Mouse (Mus musculus) spleen, postnatal 10 days (tissue): Measurements from ENCODE around the gene Dab1.

Source experiments
- DNase-seq, 2 experiments: peaks; one replicate each; pipeline ENCODE4 v3.0.0; 2021 to 2022; ENCODE audit warnings: low spot score in 2 of 2

Dab1 gene

DNA sequence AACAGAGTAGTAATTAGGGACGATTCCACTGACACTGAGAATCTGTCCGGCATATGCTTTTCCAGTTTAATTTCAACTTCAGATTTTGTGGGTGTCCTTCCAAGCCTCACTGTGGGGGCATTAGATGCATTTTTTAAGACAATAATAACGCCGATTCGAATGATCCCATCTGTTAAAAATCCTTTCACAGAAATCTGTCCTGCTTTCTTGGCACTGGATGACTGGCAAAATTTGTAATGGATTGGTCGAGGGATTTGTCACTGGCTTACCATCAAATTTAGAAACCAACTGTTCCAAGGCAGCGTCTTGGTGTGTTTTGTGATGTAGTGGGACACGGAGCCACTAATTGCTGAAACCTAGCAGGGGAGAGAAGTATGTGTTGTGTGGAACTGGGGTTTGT is 638.6 kb downstream of the Dab1 start:
- no peak for DNase-seq

DNA sequence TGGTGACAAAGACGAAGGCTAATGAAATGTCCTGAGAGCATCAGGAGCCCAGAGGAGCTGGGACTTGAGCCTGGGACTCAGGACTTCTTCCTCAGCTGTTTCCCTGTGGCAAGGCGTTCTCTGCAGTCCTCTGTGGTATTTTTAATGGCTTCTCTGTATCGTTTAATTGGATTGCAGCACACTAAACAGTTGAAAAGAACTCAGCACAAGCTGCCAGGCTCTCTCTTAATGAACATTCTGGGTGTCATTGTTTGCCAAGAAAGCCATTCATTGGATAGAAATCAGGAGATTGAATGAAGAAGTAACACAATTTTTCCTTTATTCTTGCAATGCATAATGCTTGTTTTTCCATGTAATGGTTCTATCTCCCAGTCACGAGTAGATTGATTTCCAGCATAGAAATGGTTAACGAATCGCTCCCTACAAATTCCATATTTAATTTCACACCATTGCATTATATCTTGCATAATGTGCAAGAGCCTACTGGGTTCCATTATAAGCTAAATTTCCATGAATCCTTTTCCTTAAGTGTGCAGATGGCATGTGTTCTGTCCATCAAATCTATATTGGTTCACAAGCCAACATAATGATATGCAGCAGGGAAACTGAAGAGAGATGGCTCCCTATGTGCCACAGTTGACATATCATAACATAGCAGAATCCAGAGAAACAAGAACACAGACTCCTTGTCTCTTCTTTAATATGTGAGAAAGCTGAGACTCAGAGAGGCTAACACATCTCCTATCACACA is 650.4 kb downstream of the Dab1 start:
- DNase-seq: no peak

- no peak for DNase-seq
Observed at GRCm38 (mm10) chr4:104270173-104270557, 651.0 kb downstream of the Dab1 start.

DNA sequence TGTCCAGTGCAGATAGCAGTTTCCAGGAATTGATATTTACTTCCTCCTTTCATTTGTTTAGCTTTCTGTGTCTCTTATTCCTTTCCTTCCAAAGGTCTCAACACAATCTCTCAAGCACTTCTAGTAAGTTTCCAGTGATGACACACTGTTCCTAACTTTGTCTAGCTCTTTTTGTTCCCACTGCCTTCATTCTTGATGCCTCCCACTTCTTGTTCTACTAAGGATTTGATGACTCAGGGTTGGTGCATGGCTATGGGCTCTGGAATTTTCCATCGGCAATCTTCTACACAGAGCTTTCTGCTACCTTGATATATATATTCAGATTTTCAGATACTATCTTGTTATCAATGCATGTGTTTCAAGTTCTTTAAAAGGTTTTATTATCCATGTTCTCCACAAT is 656.1 kb downstream of the Dab1 start:
- DNase-seq: no peak

- DNase-seq: no peak
Observed at GRCm38 (mm10) chr4:104276916-104277315, 657.8 kb downstream of the Dab1 start.

- DNase-seq: no peak
Observed at GRCm38 (mm10) chr4:104281518-104281917, 662.4 kb downstream of the Dab1 start.

DNA sequence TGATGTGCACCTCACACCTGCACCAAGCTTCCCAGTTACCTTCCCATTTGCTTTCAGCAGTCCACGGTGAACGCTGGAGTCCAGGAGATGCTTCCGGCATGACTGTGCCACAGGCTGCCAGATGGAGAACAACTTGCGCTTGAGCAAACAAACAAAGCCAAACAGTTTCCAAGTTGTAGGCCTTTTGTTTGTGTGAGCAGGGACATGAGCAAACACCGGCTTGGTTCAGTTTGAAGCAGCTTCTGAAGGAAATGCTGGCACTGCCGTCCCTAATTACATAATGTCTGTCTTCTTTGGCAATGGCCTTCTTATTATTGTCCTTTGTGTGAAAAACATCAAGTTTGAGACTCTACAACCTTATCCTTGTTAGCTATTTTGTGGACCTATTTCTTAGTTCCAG is 664.7 kb downstream of the Dab1 start:
- DNase-seq: no peak

DNA sequence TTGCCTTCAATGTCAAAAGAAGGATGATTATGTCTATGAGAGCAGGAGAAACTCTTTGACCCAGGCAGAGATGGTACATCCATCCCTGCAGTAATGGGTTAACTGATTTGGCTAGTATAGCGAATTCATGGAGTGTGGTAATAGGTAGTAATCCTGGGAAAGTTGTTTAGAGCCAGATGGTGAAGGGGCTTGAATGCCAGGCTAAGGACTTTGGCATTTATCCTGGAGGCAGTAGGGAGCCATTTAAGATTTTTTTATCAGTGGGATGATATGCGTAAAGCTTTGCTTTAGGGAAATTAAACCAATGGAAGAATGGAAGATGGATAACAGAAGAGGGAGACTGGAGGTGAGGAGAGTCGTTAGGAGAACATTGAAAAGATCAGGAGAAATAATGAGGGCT is 669.2 kb downstream of the Dab1 start:
- no peak for DNase-seq

GRCm38 (mm10) chr4:104301764-104302163 is 682.6 kb downstream of the Dab1 start:
- no peak for DNase-seq

DNA sequence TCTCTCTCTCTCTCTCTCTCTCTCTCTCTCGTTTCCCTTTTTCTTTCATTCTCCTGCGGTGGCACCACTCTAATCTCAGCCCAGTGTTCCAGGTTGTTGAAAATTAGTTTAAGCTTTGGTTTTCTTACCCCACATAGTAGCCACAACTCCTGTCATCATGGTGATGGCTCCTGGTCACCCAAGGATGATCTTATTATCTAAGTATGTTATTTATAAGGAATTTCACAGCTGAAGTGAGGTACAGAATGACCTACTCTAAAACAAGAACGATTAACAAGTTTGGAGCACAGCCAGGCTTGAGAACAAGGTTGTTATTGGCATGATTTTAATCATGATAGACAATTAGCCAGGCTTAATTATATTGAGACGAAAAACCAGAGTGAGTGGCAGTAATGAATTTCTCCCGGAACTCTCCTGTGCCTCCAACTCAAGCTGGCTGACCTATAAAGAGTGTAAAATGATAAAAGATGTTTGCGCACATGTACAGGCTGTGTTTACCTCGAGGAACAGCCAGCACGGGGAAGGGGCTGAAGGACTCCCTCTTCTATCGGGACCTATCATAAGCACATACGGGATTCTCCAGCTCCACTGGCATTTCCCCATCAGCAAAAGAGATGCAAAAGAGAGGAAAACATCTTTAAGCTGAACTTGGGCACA is 684.0 kb downstream of the Dab1 start:
- no peak for DNase-seq

- DNase-seq: no peak
Observed at GRCm38 (mm10) chr4:104307781-104308180, 688.6 kb downstream of the Dab1 start.

- no peak for DNase-seq
Observed at GRCm38 (mm10) chr4:104326221-104326620, 707.1 kb downstream of the Dab1 start.

DNA sequence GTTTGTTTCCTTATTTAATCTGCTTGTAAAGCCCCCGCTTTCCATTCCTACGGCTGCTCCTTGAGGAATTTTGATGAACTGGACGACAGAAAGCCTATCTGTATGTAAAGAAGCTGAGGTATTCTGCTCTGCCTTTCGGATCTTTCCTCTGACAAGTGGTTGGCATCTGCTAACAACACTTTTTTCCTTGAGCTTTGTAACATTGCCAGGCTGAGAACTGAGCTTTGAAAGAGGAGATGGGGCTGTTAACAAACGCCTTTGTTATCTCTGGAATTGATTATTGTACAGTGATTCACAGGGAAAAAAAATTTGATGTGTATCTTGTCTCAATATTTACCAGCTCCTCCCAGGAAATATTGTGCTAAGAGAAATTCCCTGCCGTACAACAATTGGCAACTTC is 712.7 kb downstream of the Dab1 start:
- no peak for DNase-seq

DNA sequence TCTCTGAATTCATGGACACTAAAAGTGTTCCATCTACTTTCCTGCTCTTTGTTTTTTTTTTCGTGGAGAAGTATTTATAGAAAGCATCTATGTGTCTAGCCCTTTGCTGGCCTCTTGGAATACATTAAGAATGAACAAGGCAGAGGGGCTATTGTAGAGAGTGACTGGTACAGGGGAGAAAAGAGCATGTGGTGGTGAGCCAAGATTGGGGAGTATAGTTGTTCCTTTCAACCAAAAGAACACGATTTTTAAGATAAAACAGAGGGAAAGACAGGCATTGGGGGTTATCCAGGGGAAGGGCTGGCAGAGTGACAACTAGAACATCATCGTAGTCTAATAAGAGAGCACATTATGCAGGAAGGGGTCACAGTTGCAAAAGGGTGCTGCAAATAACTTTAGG is 713.2 kb downstream of the Dab1 start:
- DNase-seq: no peak

GRCm38 (mm10) chr4:104337279-104337678 is 718.1 kb downstream of the Dab1 start:
- no peak for DNase-seq

DNA sequence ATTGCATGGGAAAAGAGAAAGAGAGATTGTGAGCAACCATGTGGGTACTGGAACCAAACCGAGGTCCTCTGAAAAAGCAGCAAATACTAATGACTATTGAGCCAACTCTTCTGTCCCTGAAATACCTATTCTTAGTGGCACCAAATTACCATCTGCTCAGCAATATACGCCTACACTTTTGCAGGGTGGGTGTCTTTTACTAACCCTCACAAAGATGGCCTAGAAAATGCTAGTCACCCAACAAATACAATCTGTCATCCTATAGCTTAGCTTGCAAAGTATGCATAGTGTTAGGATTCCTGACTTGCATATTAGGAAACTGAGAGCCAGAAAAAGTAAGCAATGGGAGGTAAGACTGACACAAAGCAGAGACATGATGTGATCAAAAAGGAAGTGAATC is 719.2 kb downstream of the Dab1 start:
- no peak for DNase-seq

GRCm38 (mm10) chr4:104361345-104361744 is 742.2 kb downstream of the Dab1 start:
- DNase-seq: no peak

DNA sequence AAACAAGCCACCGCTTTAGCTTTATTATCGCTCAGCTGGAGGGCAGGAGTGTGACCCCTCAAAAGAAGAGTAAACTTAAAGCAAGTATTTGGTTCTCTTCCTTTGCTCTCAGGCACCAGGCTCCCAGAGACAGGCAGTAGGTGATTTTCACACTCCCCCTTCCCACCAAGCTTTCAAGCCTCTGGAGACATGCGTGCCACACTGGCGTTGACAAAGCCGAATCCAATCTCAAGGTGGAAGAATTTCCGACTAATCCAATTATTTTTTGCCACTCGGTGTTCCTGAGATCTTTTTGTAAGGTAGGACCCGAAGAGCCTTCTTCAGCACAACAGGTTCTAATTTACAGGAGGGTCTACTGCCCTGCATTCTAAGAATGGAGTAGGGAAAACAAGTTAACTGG is 747.3 kb downstream of the Dab1 start:
- DNase-seq: no peak

DNA sequence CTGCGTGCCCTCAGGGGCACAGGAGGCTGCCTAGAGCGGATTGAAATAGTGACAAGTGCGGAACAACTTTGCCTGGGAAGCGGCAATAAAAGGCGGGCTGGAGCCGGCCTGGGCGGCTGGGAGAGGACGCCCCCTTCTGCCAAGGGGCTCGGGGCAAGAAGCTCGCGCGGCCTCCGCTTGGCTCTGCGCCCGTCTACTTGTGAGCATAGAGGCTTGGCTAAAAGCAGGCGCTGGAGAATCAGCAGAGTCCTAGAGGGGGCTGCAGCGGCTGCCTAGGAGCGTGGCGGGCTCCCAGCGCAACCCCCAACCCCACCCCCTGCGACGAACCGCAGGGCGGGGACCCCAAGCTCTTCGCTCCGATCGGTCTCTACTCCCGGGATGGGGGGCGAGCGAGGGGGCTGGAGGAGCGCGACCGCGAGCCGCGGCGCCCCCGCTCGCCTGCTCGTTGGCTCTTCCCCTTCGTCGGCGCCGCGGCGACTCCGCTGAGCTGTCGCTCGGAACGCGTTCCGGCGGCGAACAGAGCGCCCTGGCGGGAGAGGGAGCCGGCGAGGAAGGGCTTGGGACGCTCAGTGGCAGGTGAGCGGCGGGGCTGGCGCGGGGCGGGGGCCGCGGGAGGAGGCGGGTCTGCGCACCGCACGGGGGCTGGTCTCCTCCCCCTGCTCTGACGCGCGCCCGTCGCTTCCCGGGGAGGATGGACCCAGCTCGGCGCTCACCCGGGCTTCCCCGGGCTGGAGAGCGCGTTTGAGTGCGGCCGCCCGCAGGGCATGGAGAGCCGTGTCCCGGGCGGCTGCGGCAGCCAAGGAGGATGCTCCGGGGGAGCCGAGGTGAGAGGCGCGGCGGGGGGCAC is 748.0 kb downstream of the Dab1 start:
- no peak for DNase-seq

- no peak for DNase-seq
Observed at GRCm38 (mm10) chr4:104367741-104368411, 748.7 kb downstream of the Dab1 start.

- no peak for DNase-seq
Observed at GRCm38 (mm10) chr4:104368561-104369021, 749.4 kb downstream of the Dab1 start.

DNA sequence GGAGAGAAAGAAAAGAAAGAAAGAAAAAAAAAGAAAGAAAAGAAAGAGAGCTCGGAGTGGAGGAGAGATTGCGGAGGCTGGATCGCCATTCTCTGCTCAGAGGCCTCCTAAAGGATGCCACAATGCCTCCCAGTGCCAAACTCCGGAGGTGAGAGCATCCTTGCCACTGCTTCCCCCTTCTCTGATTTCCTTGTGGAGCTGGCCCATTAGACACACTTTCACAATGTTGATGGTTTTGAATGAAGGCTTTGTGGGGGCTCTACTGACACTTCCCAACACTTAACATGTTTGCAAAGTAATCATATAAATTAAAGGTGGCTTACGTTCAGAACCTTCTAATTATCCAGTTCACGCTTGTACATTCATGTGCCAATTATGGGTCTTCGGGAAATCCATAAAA is 749.9 kb downstream of the Dab1 start:
- DNase-seq: no peak
